Mouse (Mus musculus): ENCODE results near the gene Pcdh15.

- TF ChIP-seq CTCF (IDR thresholded peaks at IDR 0.05; ENCODE audit: low read depth) (no peak), EP300 (optimal IDR thresholded peaks at IDR 0.05) (no peak)
Measured at GRCm38 (mm10) chr10:74631314-74631713, 1532.2 kb downstream of the Pcdh15 start.
